Mouse (Mus musculus): ENCODE data around the gene Hras. TPM values are rescaled to one million over a fixed set of nuclear protein-coding genes. Genes with fewer than 3 reads are reported as not detected.
A peak's percentile ranks its signal among the peaks of the same experiment; 100 is the strongest.

Gene Hras
- polyA plus RNA-seq, 1 experiment, result 181 TPM

GRCm38 (mm10) chr7:141221249-141222125 is 27.7 kb upstream of the Hras start:
- Histone ChIP-seq H3ac (ENCODE audit: control insufficient read depth, insufficient read length, low read depth) (no peak overlapping the region), H3K4me3 (ENCODE audit: insufficient read depth, poor library complexity, severe bottlenecking) (no peak overlapping the region), H3K27me3 (ENCODE audit: control insufficient read depth, insufficient read depth, insufficient read length) (no peaks in the 10 kb centered on the region), H3K79me3 (ENCODE audit: low read depth) (no peaks in the 10 kb centered on the region), H3K36me3 (ENCODE audit: control insufficient read depth, insufficient read depth) (no peaks in the 10 kb centered on the region), H3K79me2 (ENCODE audit: control insufficient read depth, insufficient read depth) (no peaks in the 10 kb centered on the region)
- no peak for TF ChIP-seq MYOG (IDR thresholded peaks at IDR 0.05; ENCODE audit: control insufficient read depth, extremely low read depth, insufficient read length)
- TF ChIP-seq MAX (IDR thresholded peaks at IDR 0.05), result peak; percentile 35
- TF ChIP-seq MYOD1 (IDR thresholded peaks at IDR 0.05; ENCODE audit: control insufficient read depth, insufficient read length, low read depth), result peak; percentile 41

GRCm38 (mm10) chr7:141220377-141220776 is 26.6 kb upstream of the Hras start:
- Histone ChIP-seq H3K79me2 (ENCODE audit: control insufficient read depth, insufficient read depth) (no peaks in the 10 kb centered on the region), H3K4me3 (ENCODE audit: insufficient read depth, poor library complexity, severe bottlenecking) (no peak overlapping the region), H3K27me3 (ENCODE audit: control insufficient read depth, insufficient read depth, insufficient read length) (no peaks in the 10 kb centered on the region), H3K36me3 (ENCODE audit: control insufficient read depth, insufficient read depth) (no peaks in the 10 kb centered on the region), H3K79me3 (ENCODE audit: low read depth) (no peaks in the 10 kb centered on the region), H3ac (ENCODE audit: control insufficient read depth, insufficient read length, low read depth) (no peak overlapping the region)
- TF ChIP-seq MAX (IDR thresholded peaks at IDR 0.05), result no peak
- no peak for TF ChIP-seq CTCF (IDR thresholded peaks at IDR 0.05; ENCODE audit: control insufficient read depth, insufficient read depth, insufficient read length)
- TF ChIP-seq USF1 (IDR thresholded peaks at IDR 0.05; ENCODE audit: low read depth), result no peak
- no peak for TF ChIP-seq FOSL1 (IDR thresholded peaks at IDR 0.05; ENCODE audit: insufficient read depth, low read length, poor library complexity, severe bottlenecking)
- TF ChIP-seq CEBPB (IDR thresholded peaks at IDR 0.05; ENCODE audit: low read depth), result no peak
- TF ChIP-seq MYOG (IDR thresholded peaks at IDR 0.05; ENCODE audit: control insufficient read depth, extremely low read depth, insufficient read length), result no peak
- no peak for TF ChIP-seq MYOD1 (IDR thresholded peaks at IDR 0.05; ENCODE audit: control insufficient read depth, insufficient read length, low read depth)

GRCm38 (mm10) chr7:141219558-141220099 is 25.8 kb upstream of the Hras start:
- no peak for TF ChIP-seq MYOD1 (IDR thresholded peaks at IDR 0.05; ENCODE audit: control insufficient read depth, insufficient read length, low read depth)
- no peak for TF ChIP-seq MAX (IDR thresholded peaks at IDR 0.05)
- no peak for TF ChIP-seq FOSL1 (IDR thresholded peaks at IDR 0.05; ENCODE audit: insufficient read depth, low read length, poor library complexity, severe bottlenecking)
- Histone ChIP-seq H3K79me2 (ENCODE audit: control insufficient read depth, insufficient read depth) (no peaks in the 10 kb centered on the region), H3ac (ENCODE audit: control insufficient read depth, insufficient read length, low read depth) (no peak overlapping the region), H3K4me3 (ENCODE audit: insufficient read depth, poor library complexity, severe bottlenecking) (no peak overlapping the region), H3K27me3 (ENCODE audit: control insufficient read depth, insufficient read depth, insufficient read length) (no peaks in the 10 kb centered on the region), H3K79me3 (ENCODE audit: low read depth) (no peaks in the 10 kb centered on the region), H3K36me3 (ENCODE audit: control insufficient read depth, insufficient read depth) (no peaks in the 10 kb centered on the region)

GRCm38 (mm10) chr7:141218557-141219133 is 24.8 kb upstream of the Hras start:
- Histone ChIP-seq H3K36me3 (ENCODE audit: control insufficient read depth, insufficient read depth) (no peaks in the 10 kb centered on the region), H3K79me2 (ENCODE audit: control insufficient read depth, insufficient read depth) (no peaks in the 10 kb centered on the region), H3K79me3 (ENCODE audit: low read depth) (no peaks in the 10 kb centered on the region), H3ac (ENCODE audit: control insufficient read depth, insufficient read length, low read depth) (no peak overlapping the region), H3K4me3 (ENCODE audit: insufficient read depth, poor library complexity, severe bottlenecking) (no peak overlapping the region), H3K27me3 (ENCODE audit: control insufficient read depth, insufficient read depth, insufficient read length) (peaks cover 4% of the 10 kb centered on the region)
- TF ChIP-seq FOSL1 (IDR thresholded peaks at IDR 0.05; ENCODE audit: insufficient read depth, low read length, poor library complexity, severe bottlenecking), result no peak
- no peak for TF ChIP-seq MYOD1 (IDR thresholded peaks at IDR 0.05; ENCODE audit: control insufficient read depth, insufficient read length, low read depth)
- TF ChIP-seq MAX (IDR thresholded peaks at IDR 0.05), result no peak
- TF ChIP-seq MYOG (IDR thresholded peaks at IDR 0.05; ENCODE audit: control insufficient read depth, extremely low read depth, insufficient read length), result no peak
- no peak for TF ChIP-seq USF1 (IDR thresholded peaks at IDR 0.05; ENCODE audit: low read depth)

GRCm38 (mm10) chr7:141218141-141218540 is 24.3 kb upstream of the Hras start:
- no peak overlapping the region for H3ac ChIP-seq (ENCODE audit: control insufficient read depth, insufficient read length, low read depth)

More at GRCm38 (mm10) chr7:141218141-141218540, 24.3 kb upstream of the Hras start:
- TF ChIP-seq USF1 (IDR thresholded peaks at IDR 0.05; ENCODE audit: low read depth) (no peak), MYOG (IDR thresholded peaks at IDR 0.05; ENCODE audit: control insufficient read depth, extremely low read depth, insufficient read length) (no peak), FOSL1 (IDR thresholded peaks at IDR 0.05; ENCODE audit: insufficient read depth, low read length, poor library complexity, severe bottlenecking) (no peak), CEBPB (IDR thresholded peaks at IDR 0.05; ENCODE audit: low read depth) (no peak), MAX (IDR thresholded peaks at IDR 0.05) (no peak), CTCF (IDR thresholded peaks at IDR 0.05; ENCODE audit: control insufficient read depth, insufficient read depth, insufficient read length) (no peak)
- Histone ChIP-seq H3K36me3 (ENCODE audit: control insufficient read depth, insufficient read depth) (no peaks in the 10 kb centered on the region), H3K4me3 (ENCODE audit: insufficient read depth, poor library complexity, severe bottlenecking) (no peak overlapping the region), H3K79me2 (ENCODE audit: control insufficient read depth, insufficient read depth) (no peaks in the 10 kb centered on the region), H3K79me3 (ENCODE audit: low read depth) (no peaks in the 10 kb centered on the region), H3K27me3 (ENCODE audit: control insufficient read depth, insufficient read depth, insufficient read length) (peaks cover 9% of the 10 kb centered on the region)
